Mouse (Mus musculus) heart, postnatal 10 days (tissue): Measurements from ENCODE around the gene St3gal3. TPM values are rescaled to one million over a fixed set of nuclear protein-coding genes. Genes with fewer than 3 reads are reported as not detected.

Experiments used
- DNase-seq, 2 experiments: peaks; one replicate each; pipeline ENCODE4 v3.0.0; 2021
- intact Hi-C: fragments of 180-260 bp; cut with DNase I; formaldehyde crosslinking; loops from one replicate; pipeline ENCODE4 v1.15.1; 2025
- total RNA-seq, 2 experiments: library from RNA; stranded (reverse); gene quantifications; 2 replicates each; pipeline ENCODE4 v1.2.3; 2021

The St3gal3 gene
- total RNA-seq, 2 experiments from 2014 or later = 31.1 to 31.5 TPM

DNA sequence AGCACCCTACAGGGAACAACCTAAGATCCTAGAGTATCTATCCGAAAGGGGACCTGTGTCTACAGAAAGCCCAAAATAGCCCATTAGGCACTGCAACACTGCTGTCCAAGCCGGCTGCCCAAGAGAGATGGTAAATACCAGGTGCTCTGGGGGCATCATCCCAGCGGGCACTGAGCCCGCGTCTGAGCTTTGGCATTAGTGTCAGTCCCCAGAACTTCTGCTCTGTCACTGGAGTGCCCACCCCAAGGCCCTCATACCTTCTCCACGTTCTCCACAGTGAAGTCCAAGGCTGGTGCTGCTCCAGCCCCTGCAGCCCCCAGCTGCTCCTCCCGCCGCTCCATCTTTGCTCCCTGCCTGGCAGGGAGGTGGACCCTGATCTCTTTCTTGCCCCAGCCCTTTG lies 220.7 kb downstream of the St3gal3 start:
- intact Hi-C loops = loop anchor here (2.0 kb wide), 1 partner anchor 23 kb away; no protein-coding TSS in a partner anchor
- peak in 1 of 2 experiments; percentile 37 for DNase-seq

DNA sequence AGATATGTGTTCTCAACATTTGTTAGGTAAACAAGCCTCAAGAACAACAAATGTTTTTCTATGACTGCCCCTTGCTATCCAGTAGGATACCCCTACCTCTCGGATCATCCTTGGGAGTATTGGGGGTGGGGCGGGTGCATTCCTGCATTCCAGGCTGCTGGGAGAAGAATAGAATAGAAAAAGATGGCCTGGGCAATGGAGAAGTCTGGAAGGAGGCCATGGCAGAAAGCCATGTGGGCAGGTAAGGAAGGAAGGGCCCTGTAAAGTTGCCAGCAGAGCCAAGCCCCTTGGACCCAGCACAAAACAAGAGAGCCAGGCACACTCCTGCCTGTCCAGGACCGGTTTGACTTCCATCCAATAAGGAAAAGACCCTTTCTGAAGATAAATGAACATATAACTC lies 221.3 kb downstream of the St3gal3 start:
- intact Hi-C loops = no loop called here
- DNase-seq = peak; percentile 36 to 41

DNA sequence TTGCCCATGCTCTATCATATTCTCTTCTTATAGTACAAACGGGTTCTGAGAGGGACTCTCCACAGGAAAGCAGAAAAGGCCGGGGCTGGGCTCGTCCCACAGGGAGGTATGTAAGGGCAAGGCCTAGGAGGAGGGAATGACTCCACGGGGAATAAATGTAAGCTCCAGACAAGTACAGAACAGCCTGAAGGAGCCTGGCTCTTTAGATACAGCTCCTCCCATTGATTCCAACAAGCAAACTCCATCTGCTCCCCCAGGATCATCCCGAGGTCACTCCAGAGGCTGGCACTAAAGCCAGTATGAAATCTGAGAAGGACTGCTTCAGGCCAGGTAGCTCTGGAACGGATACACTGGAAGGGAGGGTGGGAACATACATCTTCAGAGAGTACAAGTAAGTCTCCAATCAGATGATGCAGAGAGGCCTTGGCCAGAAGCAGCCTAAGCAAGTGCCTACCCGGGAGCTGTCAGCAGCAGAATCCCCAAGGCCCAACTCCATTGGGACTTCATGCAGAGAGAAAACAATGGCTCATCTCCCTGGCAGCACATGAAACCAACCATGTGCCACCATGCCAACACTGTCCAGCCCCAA lies 221.9 kb downstream of the St3gal3 start:
- intact Hi-C loops = no loop called here
- DNase-seq = no peak

DNA sequence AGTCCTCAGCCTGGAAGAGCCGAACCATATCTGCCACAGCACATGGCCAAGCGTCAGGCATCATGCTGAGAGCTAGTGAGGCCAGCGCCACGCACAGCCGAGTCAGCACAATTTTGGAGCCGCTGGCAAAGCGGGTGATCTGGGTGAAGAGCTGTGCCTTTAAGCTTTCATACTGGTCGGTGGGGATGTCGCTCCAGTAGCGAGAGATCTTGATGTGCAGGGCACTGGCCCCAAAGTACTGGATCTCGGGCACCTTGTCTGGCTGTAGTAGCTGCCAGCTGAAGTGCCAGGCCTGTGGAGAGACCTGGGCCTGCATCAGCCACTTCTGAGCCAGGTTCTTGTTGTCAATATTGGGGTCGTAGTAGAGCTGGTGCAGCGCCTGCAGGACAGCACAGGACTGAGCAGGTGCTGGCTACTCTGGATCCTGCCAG lies 222.6 kb downstream of the St3gal3 start:
- DNase-seq = no peak
- intact Hi-C loops = no loop called here

DNA sequence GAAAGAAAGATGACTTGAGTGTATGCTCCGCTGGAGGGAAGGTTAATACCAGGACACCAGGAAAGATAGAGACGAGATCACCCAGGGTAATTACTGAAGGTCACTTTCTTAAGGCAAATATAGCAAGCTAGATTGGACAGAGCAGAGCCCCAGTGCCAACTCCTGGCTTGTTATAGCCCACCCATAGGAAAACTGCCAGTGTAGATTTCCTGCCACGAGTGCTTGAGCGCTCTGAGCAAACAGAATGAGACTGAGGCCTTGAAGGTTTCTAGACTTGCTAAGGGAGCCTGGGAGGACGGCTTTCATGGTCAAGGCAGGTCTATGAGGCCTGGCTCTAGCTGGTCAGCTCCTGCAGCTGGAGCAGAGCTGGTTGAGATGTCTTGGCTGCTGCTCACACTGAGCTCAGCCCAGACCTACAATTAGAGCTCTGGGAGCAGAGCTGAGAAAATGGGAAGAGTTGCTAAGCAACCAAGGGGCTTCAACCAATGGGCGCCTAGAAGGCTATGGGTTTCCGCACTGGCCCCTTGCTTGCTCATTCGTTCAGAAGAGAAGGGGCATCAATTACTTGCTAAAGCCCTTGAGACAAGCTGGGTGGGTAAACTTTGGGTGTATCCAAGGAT lies 225.8 kb downstream of the St3gal3 start:
- DNase-seq = no peak
- intact Hi-C loops = no loop called here

DNA sequence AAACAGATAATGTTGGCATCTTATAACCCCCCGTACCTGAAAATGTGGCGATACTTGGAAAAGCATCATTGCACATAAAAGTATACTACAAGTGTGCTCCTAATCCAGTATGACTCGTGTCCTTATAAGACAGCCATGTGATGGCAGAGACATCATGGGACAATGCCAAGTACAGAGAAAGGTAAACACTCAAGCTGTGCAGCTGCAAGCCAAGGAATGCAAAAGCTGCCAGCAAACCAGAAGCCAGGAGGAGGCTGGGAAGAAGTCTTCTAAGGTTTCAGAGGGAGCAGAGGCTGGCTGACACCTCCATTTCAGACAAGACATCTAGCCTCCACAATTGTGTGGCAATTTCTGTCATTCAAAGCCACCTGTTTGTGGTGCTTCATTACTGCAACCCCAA lies 228.5 kb downstream of the St3gal3 start:
- intact Hi-C loops = no loop called here
- DNase-seq = no peak

DNA sequence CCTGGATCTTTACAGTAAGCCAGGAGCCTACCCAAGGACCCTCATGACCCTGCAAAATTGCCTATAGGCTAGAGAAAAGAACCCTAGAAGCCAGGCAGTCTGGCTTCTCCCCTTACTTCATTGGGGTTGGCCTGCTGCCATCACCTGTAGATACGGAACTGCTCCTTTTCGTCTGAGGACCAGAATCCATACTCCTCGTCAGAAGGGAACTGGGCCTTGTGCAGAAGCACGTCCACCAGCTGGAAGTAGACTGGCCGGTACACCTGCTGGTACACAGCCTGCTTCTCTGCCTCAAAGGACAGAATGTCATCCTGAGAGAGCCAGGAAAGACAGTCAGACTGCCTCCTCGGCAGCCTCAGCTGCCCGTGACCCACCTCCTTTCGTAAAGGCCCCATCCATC lies 230.0 kb downstream of the St3gal3 start:
- no peak for DNase-seq
- intact Hi-C loops = no loop called here

DNA sequence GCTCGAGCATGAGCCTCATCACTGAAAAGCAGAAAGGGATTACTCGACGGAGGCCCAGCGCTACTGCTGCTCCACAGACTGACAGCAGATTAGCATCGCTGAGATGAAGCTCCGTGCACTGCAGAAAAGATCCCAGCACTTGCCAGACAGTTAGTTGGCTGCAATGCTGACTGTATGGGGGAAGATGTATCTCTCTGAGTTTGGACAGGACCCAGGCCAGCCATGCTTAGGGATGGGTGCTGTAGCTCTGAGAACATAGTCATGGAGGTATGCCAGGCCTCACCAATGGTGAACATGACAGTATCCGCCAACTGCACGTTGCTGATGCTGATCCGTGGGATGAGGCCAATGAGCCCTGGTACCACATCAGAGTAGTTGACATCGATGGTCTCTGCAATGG lies 230.6 kb downstream of the St3gal3 start:
- intact Hi-C loops = no loop called here
- DNase-seq = no peak

DNA sequence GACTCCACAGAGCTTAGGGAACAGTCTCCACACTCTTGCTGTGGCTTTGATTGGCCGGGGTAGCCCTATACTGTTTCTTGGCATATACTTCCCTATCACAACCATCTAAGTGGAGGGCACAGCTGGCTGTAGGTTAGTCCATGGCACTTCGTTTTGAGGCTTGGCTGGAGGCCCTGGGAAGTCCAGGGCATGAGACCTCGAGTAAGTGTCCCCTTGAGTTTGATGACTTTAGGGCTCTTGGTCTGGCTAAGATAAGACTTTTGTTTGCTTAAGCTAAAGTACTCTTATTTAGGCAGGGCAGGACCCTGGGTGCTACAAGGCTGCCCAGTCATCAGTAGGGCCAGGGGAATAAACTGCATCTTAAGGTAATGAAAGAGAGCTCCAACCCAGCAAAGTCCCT lies 236.6 kb downstream of the St3gal3 start:
- intact Hi-C loops = no loop called here
- DNase-seq = no peak

DNA sequence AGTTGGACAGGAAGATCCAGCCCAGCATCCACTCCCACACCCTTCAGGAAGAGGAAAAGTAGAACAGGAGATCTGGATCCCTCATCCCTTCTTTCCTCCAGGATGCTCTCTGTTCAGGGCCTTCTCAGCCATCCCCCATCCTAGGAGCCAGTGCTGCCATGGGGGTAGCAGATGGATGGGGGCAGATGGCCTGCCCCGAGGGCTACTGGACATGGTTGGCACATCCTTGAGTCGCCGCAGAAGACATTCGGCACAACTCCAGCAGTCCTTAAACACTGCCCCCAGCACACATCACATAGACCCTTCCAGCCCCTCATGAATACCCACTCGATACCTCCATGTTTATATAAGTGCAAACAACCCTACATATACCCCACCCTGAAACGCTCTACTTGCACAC lies 238.7 kb downstream of the St3gal3 start:
- DNase-seq = no peak
- intact Hi-C loops = no loop called here

DNA sequence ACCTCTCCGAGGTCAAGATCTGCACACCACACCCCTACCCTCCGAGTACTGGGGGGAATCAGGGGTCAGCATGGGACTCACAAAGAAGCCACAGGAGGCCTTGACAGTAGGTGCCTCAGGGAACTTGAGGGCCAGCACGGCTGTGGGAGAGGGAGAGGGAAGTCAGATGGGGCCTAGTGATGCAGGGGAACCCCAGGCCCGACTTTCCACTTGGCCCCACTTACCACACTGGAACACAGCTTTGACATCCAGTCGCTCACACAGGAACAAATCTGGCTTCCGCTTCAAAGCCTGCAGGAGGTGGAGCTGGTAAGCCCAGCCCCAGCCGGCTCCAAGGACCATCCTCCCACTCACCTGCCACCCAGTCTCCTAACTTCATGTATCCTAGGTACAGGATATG lies 239.4 kb downstream of the St3gal3 start:
- no peak for DNase-seq
- intact Hi-C loops = no loop called here

DNA sequence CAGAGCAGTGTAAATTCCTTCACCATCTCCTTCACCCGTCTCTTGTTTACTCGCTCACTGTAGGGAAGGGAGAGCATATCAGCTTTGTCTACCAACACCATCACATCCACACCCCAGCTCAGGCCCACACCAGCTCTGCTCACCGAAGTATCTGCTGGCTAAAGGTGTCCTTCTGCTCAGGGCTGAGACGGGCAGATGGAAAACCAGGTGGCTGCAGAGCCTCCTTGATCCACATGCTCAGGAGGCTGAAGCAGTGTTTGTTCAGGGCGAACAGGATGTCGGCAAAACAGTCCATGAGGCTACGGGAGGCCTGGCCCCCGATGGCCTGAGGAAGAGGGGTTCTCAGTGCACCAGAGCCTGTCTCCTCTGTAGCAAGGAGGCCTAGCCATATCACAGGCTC lies 240.1 kb downstream of the St3gal3 start:
- no peak for DNase-seq

DNA sequence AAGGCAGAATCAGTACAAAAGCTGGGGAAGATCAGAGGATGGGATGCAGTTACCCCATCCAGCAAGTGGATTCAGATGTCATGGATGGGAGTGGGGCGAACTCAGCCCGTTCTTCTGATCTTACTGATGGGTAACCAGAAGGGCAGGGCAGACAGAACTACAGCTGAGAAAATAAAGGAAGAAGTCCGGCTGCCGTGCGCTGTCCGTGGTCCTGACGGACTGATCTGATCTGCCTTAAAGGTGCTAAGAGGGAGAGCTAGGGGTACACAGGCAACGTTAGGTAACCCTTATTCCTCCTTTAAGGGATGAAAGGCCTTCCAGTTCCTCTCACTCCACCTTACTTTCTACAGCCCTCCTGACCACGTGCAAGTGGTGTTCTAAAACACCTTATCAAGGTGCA lies 241.3 kb downstream of the St3gal3 start:
- intact Hi-C loops = no loop called here
- peak; percentile 49 to 68 for DNase-seq

More for the DNA sequence above, 240.1 kb downstream of the St3gal3 start:
- intact Hi-C loops = no loop called here

DNA sequence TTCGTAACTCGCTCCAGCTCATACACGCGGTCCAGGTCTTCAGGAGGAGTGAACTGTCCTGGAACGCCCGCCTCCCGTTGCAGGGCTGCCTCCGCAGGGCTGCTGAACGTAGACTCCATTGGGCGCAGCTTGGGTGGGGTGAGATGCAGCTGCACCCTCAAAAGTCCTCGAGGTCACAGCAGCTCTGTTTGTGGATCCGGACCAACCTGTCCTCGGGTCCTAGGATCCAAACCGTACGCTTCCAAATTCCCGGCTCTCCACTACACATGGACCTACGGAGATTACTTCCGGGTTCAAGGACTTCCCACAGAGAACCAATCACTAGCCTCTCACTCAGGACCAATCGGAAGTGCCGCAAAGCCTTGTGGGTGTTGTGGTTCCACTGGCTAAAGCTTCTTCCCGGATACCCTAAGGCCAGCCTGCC lies 243.0 kb downstream of the St3gal3 start, which contains the start of gene Dph2:
Gene Dph2, minus strand, starts transcription at position 295 of the 424 bp plus-strand sequence.
- intact Hi-C loops = loop anchor here (2.0 kb wide), 1 partner anchor 23 kb away; the partner anchor contains the start of gene Ipo13
- DNase-seq = peak; percentile 88 to 91

DNA sequence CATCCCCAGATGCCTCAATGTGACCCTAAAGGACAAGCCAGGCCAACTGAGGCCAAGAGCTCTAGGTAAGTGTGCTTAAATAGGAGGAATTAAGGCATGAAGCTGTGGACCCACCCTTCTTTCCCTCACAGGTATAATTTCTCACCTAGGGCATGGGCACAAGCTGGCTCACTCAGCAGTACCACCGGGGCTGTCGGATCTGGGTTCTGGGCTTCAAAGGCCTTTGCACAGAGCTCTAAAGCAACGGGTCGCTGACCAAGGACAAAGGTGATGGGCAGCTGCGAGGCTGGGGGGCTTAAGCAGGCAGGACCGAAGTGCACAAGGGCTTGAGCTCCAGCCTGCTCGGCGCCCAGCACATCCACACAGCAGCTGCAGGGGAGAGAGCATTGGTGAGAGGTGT lies 244.0 kb downstream of the St3gal3 start:
- intact Hi-C loops = loop anchor here (2.0 kb wide), 1 partner anchor 24 kb away; the partner anchor contains the start of gene Ipo13
- no peak for DNase-seq

DNA sequence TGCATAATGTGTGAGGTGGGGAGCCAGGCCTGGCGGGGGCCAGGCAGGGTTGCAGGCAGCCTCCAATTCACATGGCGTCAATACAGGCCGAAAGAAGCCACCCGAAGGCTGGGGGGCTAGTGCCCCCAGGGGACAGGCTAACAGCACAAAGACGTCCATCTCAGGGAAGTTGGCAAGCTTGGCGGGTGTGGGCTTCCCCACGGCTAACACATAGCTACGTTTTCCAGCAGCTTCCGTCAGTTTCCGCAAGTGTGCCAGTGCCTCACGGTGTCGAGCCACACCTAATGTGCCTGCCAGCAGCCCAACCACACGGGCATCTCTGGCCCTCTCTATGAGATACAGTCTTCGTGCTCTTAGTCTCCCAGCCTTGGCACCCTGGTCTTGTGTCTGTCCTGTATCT lies 244.7 kb downstream of the St3gal3 start:
- intact Hi-C loops = loop anchor here (2.0 kb wide), 1 partner anchor 25 kb away; the partner anchor contains the start of gene Ipo13
- no peak for DNase-seq

DNA sequence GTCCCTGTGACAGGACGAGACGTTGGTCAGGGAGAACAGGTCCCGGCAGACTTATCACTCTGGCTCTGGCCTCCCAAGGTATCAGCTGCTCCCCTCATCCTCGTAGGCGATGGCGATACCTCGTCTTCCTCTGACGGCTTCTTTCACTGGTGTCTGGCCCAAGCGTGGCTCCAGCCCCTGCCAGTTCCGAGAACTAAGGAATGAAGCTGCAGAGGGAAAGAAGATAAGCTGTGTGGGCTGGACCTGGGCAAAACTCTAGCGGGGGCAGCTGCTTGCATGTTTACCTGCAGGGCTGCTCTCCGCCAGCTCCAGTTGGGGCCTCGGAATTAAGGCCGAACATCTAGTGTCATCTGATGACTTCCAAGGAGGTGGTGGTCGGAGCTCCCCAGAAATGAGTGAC lies 245.2 kb downstream of the St3gal3 start:
- DNase-seq = no peak
- intact Hi-C loops = no loop called here

DNA sequence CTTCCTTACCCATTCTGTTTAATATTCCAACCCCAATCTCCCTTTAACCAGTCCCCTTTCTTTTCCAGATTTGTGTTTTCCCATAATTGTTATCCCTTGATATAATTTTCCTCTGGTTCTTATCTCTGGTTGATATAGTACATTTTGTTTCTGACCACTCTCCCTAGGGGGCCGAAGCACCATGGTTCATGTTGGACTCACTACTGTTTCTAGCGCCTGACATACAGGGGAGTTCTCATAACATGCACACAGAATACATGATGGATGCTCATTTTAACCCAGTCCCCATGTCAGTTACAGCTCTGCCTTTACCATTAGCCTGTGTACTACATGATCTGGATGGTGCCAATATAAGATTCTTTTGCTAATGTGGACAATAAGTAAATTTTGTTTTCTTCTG lies 246.8 kb downstream of the St3gal3 start:
- DNase-seq = no peak
- intact Hi-C loops = no loop called here

DNA sequence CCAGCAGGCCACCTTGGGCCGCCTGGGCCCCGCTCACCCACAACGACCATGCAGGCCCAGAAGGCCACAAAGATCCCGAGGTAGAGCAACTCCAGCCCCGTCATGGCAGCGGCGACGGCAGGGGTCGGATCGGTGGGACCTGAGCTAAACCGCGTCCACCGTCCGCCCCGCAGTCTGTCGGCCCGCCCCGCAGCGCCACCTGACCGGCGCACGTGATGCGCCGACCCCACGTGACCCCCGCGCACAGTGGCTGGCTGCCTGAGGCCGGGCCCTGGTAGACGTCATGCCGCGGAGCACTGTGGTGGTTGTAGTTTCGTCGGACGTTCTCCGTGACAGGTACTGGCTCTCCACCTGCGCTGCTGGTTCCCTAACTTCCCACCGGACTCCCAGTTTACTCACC lies 247.6 kb downstream of the St3gal3 start, which contains the start of gene Atp6v0b:
Gene Atp6v0b, minus strand, starts transcription at position 201 of the 400 bp plus-strand sequence.
- intact Hi-C loops = no loop called here
- peak; percentile 95 for DNase-seq

DNA sequence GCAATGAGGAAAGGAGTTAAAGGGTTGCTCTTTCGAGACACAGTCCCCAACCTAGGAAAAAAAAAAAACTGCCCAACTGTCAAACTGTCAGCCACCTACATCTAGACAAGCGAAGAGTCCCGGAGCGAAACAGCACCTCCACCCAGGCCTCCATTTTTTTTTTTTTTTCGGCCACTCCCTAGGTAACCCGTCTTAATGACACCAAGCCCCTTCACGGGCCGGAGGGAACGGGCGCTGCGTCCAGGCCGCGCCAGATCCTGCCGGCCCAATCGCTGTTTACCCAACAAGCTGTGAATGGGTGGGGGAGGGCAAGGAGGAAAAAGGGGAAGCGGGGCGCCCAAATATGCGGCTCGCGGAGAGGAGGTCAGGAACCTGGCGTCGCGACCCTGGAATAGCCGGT lies 248.1 kb downstream of the St3gal3 start:
- intact Hi-C loops = no loop called here
- peak in 1 of 2 experiments; percentile 27 for DNase-seq

DNA sequence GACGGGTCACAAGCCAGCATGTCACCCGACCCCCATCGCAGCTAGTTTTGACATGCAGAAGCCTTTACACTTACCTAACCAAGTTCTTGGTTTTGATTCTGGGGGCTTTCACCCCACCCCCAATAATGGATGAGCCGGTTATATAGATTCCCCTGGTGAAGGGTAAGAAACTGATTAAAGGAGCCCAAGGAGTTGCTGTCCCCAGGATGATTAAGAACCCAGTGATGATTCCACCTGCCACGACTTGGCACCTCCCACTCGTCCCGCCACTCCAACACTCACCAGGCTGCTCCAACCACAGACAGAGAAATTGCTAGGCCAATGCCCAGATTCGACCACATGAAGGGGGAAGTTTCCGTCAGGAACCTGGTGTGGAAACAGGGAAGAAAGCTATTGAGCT lies 248.7 kb downstream of the St3gal3 start:
- DNase-seq = no peak
- intact Hi-C loops = no loop called here

DNA sequence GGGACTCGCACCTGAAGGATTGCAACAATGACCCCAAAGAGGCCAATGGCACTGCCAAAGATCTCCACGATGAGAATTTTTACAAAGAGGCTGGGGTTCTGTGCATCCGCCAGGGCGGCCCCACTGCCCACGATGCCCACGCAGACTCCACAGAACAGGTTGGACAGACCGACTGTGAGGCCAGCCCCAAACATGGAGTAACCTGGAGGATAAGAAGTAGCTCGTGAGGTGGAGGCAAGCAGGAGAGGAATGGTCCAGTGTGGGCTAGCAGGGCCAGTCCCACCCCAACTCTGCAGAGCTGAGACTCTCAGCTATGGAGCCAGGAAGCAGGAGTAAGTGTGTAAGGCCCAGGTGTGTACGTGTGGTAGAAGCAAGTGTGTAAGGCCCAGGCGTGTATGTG lies 249.6 kb downstream of the St3gal3 start:
- DNase-seq = no peak
- intact Hi-C loops = no loop called here
